Mouse (Mus musculus) retina, embryonic 14.5 days (tissue): ENCODE data around the gene Krt79.

ENCODE experiments used
- DNase-seq: peaks from one replicate; pipeline ENCODE4 v3.0.0-alpha.2; 2015; ENCODE audit warnings: low spot score

Gene Krt79

DNA sequence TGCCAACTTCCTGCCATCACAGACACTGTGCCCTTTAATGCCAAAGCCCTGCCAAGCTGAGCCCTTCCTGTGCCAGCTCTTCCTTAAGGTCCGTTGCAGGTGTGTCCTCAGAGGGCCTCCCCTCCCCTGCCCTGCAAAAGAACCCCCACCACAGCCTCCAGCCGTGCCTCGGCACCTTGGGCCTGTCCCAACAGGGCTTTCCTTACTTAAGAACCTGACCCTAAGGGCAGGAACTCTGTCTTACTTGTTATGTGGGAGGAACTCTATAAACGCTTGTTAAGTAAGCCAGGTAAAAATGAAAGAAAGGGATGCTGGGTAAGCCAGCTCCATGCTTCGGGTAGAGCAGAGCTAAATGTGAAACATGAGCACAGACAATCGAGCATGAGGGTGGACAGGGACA, 7.1 kb downstream of the Krt79 start:
- DNase-seq, result no peak

DNA sequence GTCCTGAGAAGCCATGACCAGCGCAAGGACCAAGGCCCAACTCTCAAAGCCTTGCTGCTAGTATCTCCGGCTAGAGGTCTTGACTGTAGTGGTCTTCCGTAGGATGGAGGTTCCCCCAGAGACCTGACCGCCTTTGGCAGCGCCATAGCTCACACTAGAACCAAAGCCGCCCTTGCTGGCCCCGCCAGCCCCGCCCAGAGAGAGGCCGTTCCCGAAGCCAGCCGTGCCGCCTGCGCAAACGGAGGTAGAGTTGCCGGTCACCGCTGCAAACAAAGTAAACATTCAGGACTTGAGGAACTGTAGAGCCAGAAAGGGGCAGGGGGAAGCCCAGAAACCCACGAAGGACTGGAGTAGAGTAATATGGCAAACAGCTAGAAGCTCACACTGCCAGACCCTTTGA, 10.5 kb downstream of the Krt79 start:
- peak; percentile 39 for DNase-seq

DNA sequence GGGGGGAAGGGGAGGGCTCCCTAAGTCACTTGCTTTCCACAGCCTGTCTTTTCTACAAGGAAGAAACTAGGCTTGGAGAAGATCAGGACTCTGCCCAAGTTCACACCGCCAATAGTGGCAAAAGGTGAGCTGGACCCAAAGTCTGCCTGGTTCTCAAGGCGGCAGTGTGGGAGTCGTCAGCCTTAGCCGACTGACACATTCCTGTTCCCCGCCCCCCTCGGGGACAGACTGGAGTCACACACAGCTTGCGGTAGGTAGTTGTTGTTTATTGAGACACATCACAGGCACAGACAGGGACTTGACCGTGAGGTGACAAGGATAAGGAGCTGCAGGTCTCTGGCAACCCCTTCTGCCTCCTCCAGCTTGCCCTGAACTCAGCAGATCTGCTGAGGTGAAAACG, 11.0 kb downstream of the Krt79 start:
- no peak for DNase-seq

DNA sequence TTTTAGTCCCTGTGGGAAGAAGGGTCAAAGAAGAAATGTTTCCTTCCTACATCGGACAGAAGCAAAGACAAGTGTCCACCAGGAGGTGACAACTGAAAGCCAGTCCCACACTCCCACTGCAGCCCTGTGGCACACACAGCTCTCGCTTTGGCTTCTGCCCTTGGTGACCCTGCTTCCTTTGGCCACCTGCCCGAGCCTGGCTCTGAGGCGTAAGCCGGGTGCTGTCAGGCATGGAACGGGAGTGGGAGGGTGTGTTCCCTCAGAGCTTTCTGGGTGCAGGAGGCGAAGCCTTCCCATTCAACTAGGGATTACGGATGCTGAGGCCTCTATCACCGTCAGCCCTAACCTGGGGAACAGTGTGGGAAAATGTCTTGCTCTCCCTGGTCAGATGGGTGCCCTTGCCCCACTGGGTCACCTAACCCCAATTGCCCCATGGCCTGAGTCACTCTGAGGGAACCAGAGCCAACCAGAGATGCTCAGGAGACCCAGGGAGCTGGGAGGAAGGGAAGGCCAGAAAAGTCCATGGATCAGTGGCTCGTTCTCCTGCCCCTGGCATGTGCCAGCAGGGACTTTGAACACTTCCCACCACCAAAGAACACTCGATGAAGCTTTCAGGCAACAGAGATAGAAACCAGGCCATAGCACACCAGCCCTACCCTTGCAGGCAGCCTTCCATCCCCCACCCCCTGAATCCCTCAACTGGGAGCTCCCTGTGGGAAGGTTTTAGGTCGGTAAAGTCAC, 12.6 kb downstream of the Krt79 start:
- DNase-seq, result no peak

DNA sequence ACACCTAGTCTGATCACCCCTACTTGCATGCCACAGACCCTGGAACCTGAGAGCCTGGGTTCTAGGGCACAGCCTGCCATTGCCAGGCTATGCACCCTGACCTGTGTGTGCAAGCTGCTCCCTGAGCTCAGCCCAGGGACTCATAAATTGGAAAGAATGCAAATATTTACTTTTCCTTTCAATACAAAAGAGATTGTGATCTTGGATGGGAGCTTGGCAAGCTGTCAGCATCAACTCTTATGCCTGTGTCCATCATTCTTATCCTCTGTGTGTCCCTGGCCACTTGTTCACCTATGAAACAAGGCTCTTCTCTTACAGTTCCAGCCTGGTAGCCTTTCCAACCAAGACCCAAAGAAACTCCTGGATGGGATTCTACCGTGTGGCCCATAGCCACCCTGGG, 15.1 kb downstream of the Krt79 start:
- no peak for DNase-seq

DNA sequence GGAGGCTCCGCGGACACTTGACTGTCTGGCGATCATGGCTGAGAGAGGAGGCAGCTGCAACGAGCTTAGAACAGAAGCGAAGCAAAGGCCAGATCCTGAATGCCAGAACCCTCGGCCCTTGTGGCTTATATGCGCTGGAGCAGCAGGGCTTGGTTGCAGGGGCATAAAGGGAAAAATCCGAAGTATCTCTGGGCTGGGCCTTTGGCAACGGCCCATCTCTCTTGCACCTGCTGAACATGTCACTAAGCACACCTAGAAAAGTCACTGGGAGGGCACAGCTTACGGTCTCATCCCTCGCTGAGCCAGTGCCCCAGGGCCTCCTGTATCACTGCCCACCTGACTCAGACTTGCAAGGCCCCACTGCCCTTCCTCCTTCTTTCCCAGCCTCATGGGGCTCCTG, 15.5 kb downstream of the Krt79 start, which contains the start of gene Krt4:
Krt4 (minus strand) TSS at position 101 of the 400 bp plus-strand sequence.
- no peak for DNase-seq

DNA sequence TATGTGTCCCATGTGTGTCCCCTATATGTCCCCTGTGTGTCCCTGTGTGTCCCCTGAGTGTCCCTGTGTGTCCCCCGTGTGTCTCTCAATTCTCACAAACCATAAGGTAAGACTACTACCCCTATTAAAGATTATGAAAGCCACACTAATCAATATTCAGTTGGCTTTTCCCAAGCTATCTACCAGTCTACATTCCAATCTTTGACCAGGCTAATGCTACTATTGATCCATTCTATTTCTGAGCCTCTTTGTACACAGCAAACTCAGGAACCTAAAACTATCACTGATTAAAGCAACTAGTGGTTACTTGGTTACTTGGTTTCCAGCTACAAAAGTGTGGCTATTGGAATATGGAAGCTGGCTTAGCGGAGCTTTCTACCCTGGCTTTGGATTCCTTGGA, 17.8 kb downstream of the Krt79 start:
- no peak for DNase-seq

DNA sequence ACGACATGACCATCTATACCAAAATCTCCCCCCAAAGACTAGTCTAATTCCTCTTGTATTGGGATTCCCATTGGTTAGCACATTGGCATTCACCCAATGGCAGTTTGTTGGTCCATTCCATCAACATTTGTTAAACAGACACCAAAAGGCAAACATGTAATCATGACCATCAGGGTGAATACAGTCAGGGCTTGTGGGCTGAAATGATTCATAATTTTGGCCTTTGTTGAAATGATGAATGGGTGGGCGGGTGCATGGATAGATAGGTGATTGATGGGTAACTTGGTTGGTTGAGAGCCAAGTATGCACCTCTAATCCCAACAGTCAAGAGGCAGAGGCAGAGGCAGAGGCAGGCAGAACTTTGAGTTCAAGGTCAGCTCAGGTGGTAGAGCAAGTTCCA, 24.1 kb downstream of the Krt79 start:
- no peak for DNase-seq

DNA sequence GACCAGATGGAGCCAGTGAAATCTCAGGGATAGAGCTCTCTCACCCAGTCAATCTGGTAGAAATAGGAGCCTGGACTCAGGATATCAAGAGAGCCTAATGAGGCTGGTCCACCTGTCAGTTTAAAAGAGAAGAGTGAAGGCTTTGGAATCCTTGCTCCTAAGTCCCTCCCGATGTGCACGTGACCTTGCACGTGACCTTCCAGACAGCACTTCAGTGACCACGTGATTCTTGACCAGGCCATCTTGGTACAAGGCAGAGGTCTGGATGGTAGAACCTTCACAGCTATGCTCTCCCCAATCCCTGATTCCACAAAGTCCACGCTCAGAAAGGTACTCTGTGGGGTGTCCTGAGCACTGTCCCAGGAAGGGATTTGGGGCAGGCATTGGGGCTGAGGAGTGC, 35.3 kb downstream of the Krt79 start:
- DNase-seq, result no peak

DNA sequence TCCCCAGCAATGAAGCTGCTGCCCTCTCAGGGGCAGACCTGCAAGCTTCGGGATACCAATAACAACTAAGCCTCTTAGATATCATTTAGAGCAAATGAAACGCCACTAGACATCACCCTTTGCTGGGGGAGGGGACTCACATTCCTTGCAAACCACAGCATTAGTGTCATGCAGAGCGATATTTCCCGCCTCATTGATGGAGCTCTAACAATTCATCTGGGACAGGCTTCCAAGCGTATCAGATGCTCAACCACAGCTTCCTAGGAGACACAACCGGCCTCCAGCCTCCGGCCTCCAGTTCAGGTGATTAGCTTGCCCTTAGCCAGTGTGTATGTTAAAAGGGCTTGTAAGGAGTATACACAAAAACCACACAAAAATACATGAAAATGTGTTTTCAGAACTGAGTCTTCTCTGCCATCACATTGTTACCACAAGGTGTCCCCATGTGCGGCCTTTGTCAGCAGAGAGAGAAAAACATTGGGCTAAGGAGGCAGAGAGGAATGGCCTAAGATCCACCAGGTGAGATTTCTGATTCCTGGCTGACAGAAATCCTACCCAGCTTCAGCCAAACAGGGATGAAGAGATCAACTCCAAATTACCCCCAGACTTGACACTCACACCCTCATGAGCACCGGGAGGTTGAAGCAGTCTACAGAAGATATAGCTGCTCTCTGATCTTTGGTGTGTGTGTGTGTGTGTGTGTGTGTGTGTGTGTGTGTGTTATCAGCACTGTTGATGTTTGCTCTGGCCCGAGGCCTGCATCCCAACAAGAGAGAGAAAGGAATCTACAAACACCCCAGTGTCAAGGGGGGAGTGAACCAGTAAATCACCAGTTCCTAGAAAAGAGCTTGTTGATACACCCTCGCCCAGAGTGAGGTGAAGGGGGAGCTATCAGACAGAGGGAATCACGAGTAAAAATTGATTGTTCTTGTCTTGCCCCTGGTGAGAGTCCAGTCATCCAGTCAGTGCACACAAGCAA, 37.7 kb downstream of the Krt79 start:
- peak; percentile 39 for DNase-seq

DNA sequence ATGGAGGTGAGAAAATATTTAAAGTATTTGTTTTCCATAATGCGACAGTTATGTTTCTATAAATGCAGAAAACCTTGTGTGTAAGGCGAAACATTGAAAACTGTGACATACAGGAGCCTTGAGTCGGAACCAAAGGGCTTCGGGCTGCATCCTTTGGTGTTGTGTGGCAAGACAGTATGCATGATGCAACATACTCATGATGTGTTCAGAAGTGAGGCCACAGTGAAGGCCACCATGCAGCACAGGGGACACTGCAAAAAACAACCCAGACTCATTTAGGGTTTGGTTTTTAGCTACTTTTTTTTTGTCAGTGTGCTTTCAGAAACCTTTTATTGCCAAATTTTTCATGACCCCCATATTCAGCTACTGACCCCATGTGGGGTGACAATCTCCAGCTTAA, 44.9 kb downstream of the Krt79 start:
- DNase-seq, result no peak

DNA sequence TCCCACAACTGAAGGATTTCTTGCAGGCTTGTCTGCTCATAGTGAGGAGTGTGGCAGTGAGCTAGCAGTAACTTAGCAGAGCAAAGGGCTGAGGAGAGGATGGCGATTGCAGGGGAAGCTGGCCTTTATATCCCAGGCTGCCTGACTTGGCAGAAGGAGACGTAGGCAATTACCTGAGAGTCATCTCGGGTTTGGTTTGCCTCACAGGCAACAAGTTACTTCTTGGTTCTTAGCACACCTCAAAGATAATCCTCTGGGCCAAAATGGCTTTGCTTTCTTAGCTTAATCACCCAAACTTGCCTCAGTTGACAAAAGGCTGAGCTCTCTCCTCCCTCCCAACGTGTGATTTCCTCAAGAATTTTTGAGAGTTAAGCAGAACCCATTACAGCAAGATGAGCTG, 47.3 kb downstream of the Krt79 start, which contains the start of gene Krt76:
Krt76 (minus strand) TSS at position 101 of the 400 bp plus-strand sequence.
- no peak for DNase-seq

DNA sequence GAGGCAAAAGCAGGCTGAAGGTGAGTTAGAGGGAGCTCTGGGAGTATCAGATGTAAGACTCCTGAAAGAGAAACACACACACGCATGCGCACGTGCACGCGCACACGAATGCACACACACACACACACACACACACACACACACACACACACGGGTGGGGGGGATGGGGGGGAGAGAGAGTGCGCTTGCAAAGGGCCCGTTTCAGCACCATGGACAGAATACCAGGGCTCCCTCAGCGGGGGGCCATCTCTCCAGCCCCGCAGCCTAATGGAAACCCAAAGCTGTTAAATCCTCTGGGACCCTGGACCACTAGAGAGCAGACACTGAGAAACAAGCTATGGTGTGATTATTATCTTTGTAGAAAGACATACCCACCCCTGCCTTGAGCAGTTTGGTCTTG, 60.3 kb downstream of the Krt79 start:
- DNase-seq, result peak; percentile 68
